Mouse (Mus musculus) ES-E14 (cell line): ENCODE measurements at regions not wholly inside any gene's neighbourhood (a gene's known extent, or its start where the extent isn't known, plus 50 kb on each side); places are given as distances from the start of the nearest gene placed in this dataset.
"Not testable (repeated sequence)": the region's sequence is repeated elsewhere in the genome, so short reads cannot be mapped to it uniquely, and the experiment has no call there.

Experiments
- HCFC1 ChIP-seq: IDR thresholded peaks from 2 replicates; pipeline ENCODE4 v1.6.1; 2012; ENCODE audit warnings: low read length, inconsistent platforms, borderline replicate concordance; ENCODE audit not compliant: insufficient read depth
- MAFK ChIP-seq: IDR thresholded peaks from 2 replicates; pipeline ENCODE4 v1.6.1; 2014; ENCODE audit warnings: mild to moderate bottlenecking, low read depth, low read length, inconsistent platforms; ENCODE audit not compliant: insufficient read depth

- not testable (repeated sequence) for TF ChIP-seq MAFK, HCFC1
Observed at GRCm38 (mm10) chr2:135558026-135558425, 100.8 kb upstream of the Plcb4 start.
